Mouse (Mus musculus): Measurements from ENCODE around the gene Rnf10. TPM values are rescaled to one million over a fixed set of nuclear protein-coding genes. Genes with fewer than 3 reads are reported as not detected.

Rnf10 gene
- polyA plus RNA-seq (2014; fragmentation: Illumina TruSeq; extraction: RNeasy Lipid Tissue Mini Kit (QIAGEN cat#74804); ENCODE audit: low read depth, low replicate concordance): 28.3 TPM

GRCm38 (mm10) chr5:115272812-115273548 is at the start of gene Rnf10:
Gene Rnf10, minus strand, starts transcription at chr5:115272898.

DNA sequence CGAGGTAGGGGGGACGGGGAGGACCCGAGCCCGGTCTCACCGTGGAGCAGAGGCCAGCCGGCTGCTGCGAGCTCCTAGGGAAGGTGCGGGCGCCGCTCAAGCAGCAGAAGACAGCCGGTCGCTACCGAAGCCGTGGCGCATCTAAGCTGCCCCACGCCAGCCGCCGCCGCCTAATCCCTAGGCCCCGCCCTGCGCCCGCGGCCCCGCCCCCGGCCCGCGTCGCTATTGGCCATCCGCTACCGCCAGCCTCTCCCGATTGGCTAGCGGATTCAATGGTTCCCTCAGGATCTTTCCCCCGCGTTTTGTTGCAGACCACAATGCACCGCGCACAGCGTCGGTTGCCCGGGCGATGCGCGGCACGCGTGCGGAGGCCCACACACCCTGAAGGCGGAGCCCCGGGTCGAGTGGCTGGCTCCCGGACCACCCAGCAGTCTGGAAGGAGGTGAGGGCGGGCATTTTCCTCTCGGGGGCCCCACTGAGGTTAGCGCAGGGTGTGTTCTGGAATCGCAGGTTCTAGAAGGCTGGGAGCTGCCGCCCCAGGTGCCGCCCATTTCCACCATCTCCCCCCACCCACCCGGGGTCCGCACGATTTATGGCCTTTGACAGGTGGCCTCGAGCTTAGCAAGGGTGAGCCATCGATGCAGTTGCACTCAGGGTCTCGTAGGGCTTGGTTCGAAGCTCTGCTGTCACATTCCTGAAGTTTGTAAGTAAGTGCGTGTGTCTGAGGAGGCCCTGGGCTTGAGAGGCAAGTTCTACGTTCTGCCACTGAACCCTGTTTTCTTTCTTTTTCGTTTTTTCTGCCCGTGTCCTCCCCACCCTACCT is 28.3 kb upstream of the Rnf10 start, which contains the start of gene Dynll1:
Gene Dynll1, minus strand, starts transcription at position 208 of the 823 bp plus-strand sequence.

GRCm38 (mm10) chr5:115279226-115280049 is 6.7 kb upstream of the Rnf10 start, which contains the start of gene Coq5:
Gene Coq5, plus strand, starts transcription at chr5:115279666.

GRCm38 (mm10) chr5:115235786-115236263 is 36.9 kb downstream of the Rnf10 start, which contains the start of gene Pop5:
Gene Pop5, plus strand, starts transcription at chr5:115235836.

DNA sequence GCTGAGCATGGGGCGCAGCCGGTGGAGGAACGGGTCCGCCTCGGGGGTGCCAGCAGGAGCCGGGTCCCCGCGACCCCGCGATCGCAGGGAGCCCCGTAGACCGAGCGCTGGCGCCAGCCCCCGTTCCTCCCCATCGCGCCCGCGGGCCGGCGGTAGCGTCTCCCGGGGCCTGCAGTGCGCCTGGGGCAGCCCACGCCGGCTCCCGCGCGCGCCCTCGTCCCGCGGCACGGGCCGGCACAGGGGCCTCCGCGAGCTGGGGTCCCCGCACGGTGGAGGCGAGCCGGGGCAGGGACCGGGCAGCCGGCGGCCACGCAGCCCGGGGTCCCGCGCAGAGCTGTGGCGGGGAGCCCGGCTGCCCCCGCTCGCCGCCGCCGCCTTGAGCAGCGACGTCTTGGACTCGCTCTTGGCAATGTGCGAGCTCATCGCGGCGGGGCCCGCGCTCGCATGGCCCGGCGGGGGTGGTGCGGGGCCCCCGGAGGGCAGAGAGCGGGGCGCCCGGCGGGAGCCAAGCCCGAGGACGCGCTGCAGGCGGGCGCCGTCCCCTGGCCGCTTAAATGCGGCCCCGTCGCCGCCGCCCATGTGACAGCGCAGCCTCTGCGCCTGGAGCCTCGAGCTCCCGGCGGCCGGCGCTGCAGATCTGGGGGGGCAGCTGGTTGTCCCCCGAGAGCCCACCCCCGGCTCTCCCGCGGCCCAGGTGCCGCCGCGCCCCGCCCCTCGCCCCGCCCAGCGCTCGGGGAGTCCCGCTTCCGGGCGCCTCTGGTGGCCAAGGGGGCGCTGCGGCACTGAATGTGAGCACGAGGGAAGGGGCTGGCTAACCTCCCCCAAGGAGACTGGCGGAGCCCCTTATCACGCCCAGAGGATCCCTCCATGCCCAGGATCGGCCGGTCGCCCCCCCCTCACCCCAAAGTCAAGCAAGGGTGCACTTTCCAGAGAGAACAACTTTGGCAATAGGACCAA is 78.8 kb downstream of the Rnf10 start, which contains the start of gene Cabp1:
Gene Cabp1, minus strand, starts transcription at position 713 of the 957 bp plus-strand sequence.

Other genes starting within 250 kb of the Rnf10 start
- gene Gm10401, start 174.6 kb downstream of the Rnf10 start, polyA plus RNA-seq (2014; fragmentation: Illumina TruSeq; extraction: RNeasy Lipid Tissue Mini Kit (QIAGEN cat#74804); ENCODE audit: low read depth, low replicate concordance): not detected
- 11.7 TPM for gene Acads, start 153.6 kb downstream of the Rnf10 start, polyA plus RNA-seq (2014; fragmentation: Illumina TruSeq; extraction: RNeasy Lipid Tissue Mini Kit (QIAGEN cat#74804); ENCODE audit: low read depth, low replicate concordance)
- gene Unc119b, start 137.9 kb downstream of the Rnf10 start, polyA plus RNA-seq (2014; fragmentation: Illumina TruSeq; extraction: RNeasy Lipid Tissue Mini Kit (QIAGEN cat#74804); ENCODE audit: low read depth, low replicate concordance): 4.4 TPM
- 26.9 TPM for gene Mlec, start 114.7 kb downstream of the Rnf10 start, polyA plus RNA-seq (2014; fragmentation: Illumina TruSeq; extraction: RNeasy Lipid Tissue Mini Kit (QIAGEN cat#74804); ENCODE audit: low read depth, low replicate concordance)
- not detected for gene Cabp1, start 78.5 kb downstream of the Rnf10 start, polyA plus RNA-seq (2014; fragmentation: Illumina TruSeq; extraction: RNeasy Lipid Tissue Mini Kit (QIAGEN cat#74804); ENCODE audit: low read depth, low replicate concordance)
- 15.9 TPM for gene Pop5, start 37.1 kb downstream of the Rnf10 start, polyA plus RNA-seq (2014; fragmentation: Illumina TruSeq; extraction: RNeasy Lipid Tissue Mini Kit (QIAGEN cat#74804); ENCODE audit: low read depth, low replicate concordance)
- 13.9 TPM for gene Coq5, start 6.8 kb upstream of the Rnf10 start, polyA plus RNA-seq (2014; fragmentation: Illumina TruSeq; extraction: RNeasy Lipid Tissue Mini Kit (QIAGEN cat#74804); ENCODE audit: low read depth, low replicate concordance)
- gene Dynll1, start 28.1 kb upstream of the Rnf10 start, polyA plus RNA-seq (2014; fragmentation: Illumina TruSeq; extraction: RNeasy Lipid Tissue Mini Kit (QIAGEN cat#74804); ENCODE audit: low read depth, low replicate concordance): 72.8 TPM
- 21.8 TPM for gene Srsf9, start 54.3 kb upstream of the Rnf10 start, polyA plus RNA-seq (2014; fragmentation: Illumina TruSeq; extraction: RNeasy Lipid Tissue Mini Kit (QIAGEN cat#74804); ENCODE audit: low read depth, low replicate concordance)
- gene Gatc, start 68.3 kb upstream of the Rnf10 start, polyA plus RNA-seq (2014; fragmentation: Illumina TruSeq; extraction: RNeasy Lipid Tissue Mini Kit (QIAGEN cat#74804); ENCODE audit: low read depth, low replicate concordance): 31.2 TPM
- 8.7 TPM for gene Triap1, start 68.3 kb upstream of the Rnf10 start, polyA plus RNA-seq (2014; fragmentation: Illumina TruSeq; extraction: RNeasy Lipid Tissue Mini Kit (QIAGEN cat#74804); ENCODE audit: low read depth, low replicate concordance)
- gene Cox6a1, start 76.1 kb upstream of the Rnf10 start, polyA plus RNA-seq (2014; fragmentation: Illumina TruSeq; extraction: RNeasy Lipid Tissue Mini Kit (QIAGEN cat#74804); ENCODE audit: low read depth, low replicate concordance): 86.1 TPM
- gene Msi1, start 156.7 kb upstream of the Rnf10 start, polyA plus RNA-seq (2014; fragmentation: Illumina TruSeq; extraction: RNeasy Lipid Tissue Mini Kit (QIAGEN cat#74804); ENCODE audit: low read depth, low replicate concordance): not detected
- not detected for gene Pla2g1b, start 193.4 kb upstream of the Rnf10 start, polyA plus RNA-seq (2014; fragmentation: Illumina TruSeq; extraction: RNeasy Lipid Tissue Mini Kit (QIAGEN cat#74804); ENCODE audit: low read depth, low replicate concordance)
- gene Sirt4, start 211.8 kb upstream of the Rnf10 start, polyA plus RNA-seq (2014; fragmentation: Illumina TruSeq; extraction: RNeasy Lipid Tissue Mini Kit (QIAGEN cat#74804); ENCODE audit: low read depth, low replicate concordance): 11.3 TPM
- 5.9 TPM for gene Pxn, start 233.8 kb upstream of the Rnf10 start, polyA plus RNA-seq (2014; fragmentation: Illumina TruSeq; extraction: RNeasy Lipid Tissue Mini Kit (QIAGEN cat#74804); ENCODE audit: low read depth, low replicate concordance)